Mouse (Mus musculus) forebrain, embryonic 13.5 days (tissue): ENCODE data around the gene Klhl29. TPM values are rescaled to one million over a fixed set of nuclear protein-coding genes. Genes with fewer than 3 reads are reported as not detected.

ENCODE experiments used
- ATAC-seq: fragments of 200-750 bp; cut with Nextera tagmentation; 2 replicates; pipeline ENCODE4 v1.8.0; 2017
- H3K27ac ChIP-seq: fragments of 300-500 bp; sonication (generic); 2 replicates; pipeline ENCODE4 v1.5.1; 2015; ENCODE audit warnings: inconsistent platforms, mild to moderate bottlenecking, moderate library complexity
- H3K27me3 ChIP-seq: fragments of 300-500 bp; sonication (generic); 2 replicates; pipeline ENCODE4 v1.6.1; 2015; ENCODE audit warnings: mild to moderate bottlenecking, inconsistent platforms
- H3K36me3 ChIP-seq: fragments of 300-500 bp; sonication (generic); 2 replicates; pipeline ENCODE4 v1.6.1; 2015; ENCODE audit warnings: mild to moderate bottlenecking, inconsistent platforms; ENCODE audit not compliant: poor library complexity, severe bottlenecking
- H3K4me1 ChIP-seq: fragments of 300-500 bp; sonication (generic); 2 replicates; pipeline ENCODE4 v1.6.1; 2015; ENCODE audit warnings: inconsistent platforms
- H3K4me2 ChIP-seq: fragments of 300-500 bp; sonication (generic); 2 replicates; pipeline ENCODE4 v1.6.1; 2015; ENCODE audit warnings: inconsistent platforms, mild to moderate bottlenecking, moderate library complexity
- H3K4me3 ChIP-seq: fragments of 300-500 bp; sonication (generic); 2 replicates; pipeline ENCODE4 v1.5.1; 2015; ENCODE audit warnings: mild to moderate bottlenecking, inconsistent platforms
- H3K9ac ChIP-seq: fragments of 300-500 bp; sonication (generic); 2 replicates; pipeline ENCODE4 v1.6.1; 2015; ENCODE audit warnings: mild to moderate bottlenecking, inconsistent platforms
- H3K9me3 ChIP-seq: fragments of 300-500 bp; sonication (generic); replicated peaks from 2 replicates; pipeline ENCODE4 v1.6.1; 2016; ENCODE audit warnings: inconsistent platforms
- WGBS: fragments of 180-500 bp; shearing (Covaris S2); methylation state at CpG from one replicate; pipeline ENCODE4 v1.1.7; 2015; 5-methylcytosine and 5-hydroxymethylcytosine counted together
- polyA plus RNA-seq: library from polyadenylated mRNA; unstranded; fragments of >200 nt; fragmentation: Nextera tagmentation; extraction: Ambion mirVana; gene quantifications from 2 replicates; pipeline ENCODE4 v1.2.1, GENCODE M21; 2015

The Klhl29 gene
- polyA plus RNA-seq, 1 experiment from 2014 or later, result 3.5 TPM

GRCm38 (mm10) chr12:5087787-5088519 is 287.5 kb downstream of the Klhl29 start:
- Histone ChIP-seq H3K4me3 (no peak overlapping the region), H3K9ac (no peak overlapping the region), H3K36me3 (peaks cover 45% of the 10 kb centered on the region), H3K4me2 (peak overlapping the region; percentile 11; the same call in 1 of the 2 replicates), H3K27me3 (no peaks in the 10 kb centered on the region), H3K4me1 (peaks cover 47% of the 10 kb centered on the region), H3K9me3 (no peaks in the 10 kb centered on the region), H3K27ac (peak overlapping the region; percentile 85)
- peak; percentile 90 for ATAC-seq
- 19% methylated on average over 10 of the region's 10 CpGs for WGBS

GRCm38 (mm10) chr12:5084714-5085113 is 290.8 kb downstream of the Klhl29 start:
- no peaks in the 10 kb centered on the region for H3K27me3 ChIP-seq
- 95% methylated on average over 5 of the region's 5 CpGs for WGBS
- no peak overlapping the region for H3K4me2 ChIP-seq
- H3K27ac ChIP-seq, result no peak overlapping the region
- H3K9me3 ChIP-seq, result no peaks in the 10 kb centered on the region
- peaks cover 28% of the 10 kb centered on the region for H3K4me1 ChIP-seq
- H3K4me3 ChIP-seq, result no peak overlapping the region
- no peak for ATAC-seq
- peaks cover 50% of the 10 kb centered on the region for H3K36me3 ChIP-seq
- H3K9ac ChIP-seq, result no peak overlapping the region

DNA sequence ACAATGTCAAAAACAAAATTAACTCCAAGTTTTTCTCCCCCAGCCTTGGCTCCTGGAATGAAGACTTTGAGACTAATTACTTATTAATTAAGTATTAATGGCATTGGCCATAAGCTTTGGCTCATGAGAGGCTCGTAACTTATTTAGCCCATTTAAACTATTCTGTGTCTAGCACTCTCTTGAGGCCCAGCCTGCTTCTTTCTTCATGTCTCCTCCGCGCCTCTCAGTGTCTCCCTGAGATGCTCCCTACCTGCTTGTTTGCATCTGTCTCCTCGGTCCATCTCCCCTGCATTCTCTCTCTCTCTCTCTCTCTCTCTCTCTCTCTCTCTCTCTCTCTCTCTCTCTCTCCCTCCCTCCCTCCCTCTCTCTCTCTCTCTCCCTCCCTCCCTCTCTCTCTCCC is 294.0 kb downstream of the Klhl29 start:
- no peaks in the 10 kb centered on the region for H3K27me3 ChIP-seq
- H3K4me1 ChIP-seq, result no peaks in the 10 kb centered on the region
- WGBS, result 93% methylated on average over 4 of the region's 4 CpGs
- H3K9me3 ChIP-seq, result no peaks in the 10 kb centered on the region
- H3K4me2 ChIP-seq, result no peak overlapping the region
- no peak overlapping the region for H3K4me3 ChIP-seq
- no peak for ATAC-seq
- no peak overlapping the region for H3K27ac ChIP-seq
- H3K36me3 ChIP-seq, result peaks cover 53% of the 10 kb centered on the region
- no peak overlapping the region for H3K9ac ChIP-seq

GRCm38 (mm10) chr12:5073191-5073590 is 302.3 kb downstream of the Klhl29 start:
- 90% methylated on average over 12 of the region's 12 CpGs for WGBS
- no peak overlapping the region for H3K4me2 ChIP-seq

GRCm38 (mm10) chr12:5070131-5070530 is 305.4 kb downstream of the Klhl29 start:
- no peak overlapping the region for H3K27ac ChIP-seq
- H3K9ac ChIP-seq, result no peak overlapping the region
- no peaks in the 10 kb centered on the region for H3K9me3 ChIP-seq
- H3K4me2 ChIP-seq, result no peak overlapping the region
- no peak overlapping the region for H3K4me3 ChIP-seq
- WGBS, result 85% methylated on average over 3 of the region's 3 CpGs
- no peaks in the 10 kb centered on the region for H3K4me1 ChIP-seq
- H3K36me3 ChIP-seq, result no peaks in the 10 kb centered on the region
- no peaks in the 10 kb centered on the region for H3K27me3 ChIP-seq
- ATAC-seq, result no peak

More at GRCm38 (mm10) chr12:5073191-5073590, 302.3 kb downstream of the Klhl29 start:
- H3K4me3 ChIP-seq, result no peak overlapping the region
- no peak for ATAC-seq
- H3K4me1 ChIP-seq, result no peaks in the 10 kb centered on the region
- H3K9ac ChIP-seq, result no peak overlapping the region
- no peaks in the 10 kb centered on the region for H3K9me3 ChIP-seq
- no peak overlapping the region for H3K27ac ChIP-seq
- no peaks in the 10 kb centered on the region for H3K27me3 ChIP-seq
- H3K36me3 ChIP-seq, result no peaks in the 10 kb centered on the region

DNA sequence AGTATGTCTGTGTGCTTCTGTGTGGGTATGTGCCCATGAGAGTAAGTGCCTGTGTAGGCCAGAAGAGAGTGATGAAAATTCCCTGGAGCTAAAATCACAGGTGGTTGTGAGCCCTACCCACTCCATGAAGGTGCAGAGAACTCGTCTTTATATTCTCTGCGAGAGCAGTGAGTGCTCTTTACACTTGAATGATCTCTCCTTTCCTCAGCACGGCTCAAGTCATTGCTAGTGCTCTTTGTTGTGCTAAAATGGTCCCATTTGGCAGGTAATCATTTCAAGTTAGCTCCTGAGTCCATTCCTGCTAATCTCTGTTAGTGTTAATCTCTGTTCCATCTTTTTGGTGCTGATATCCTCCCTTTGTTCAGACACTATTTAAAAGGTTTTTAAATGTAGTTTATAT is 307.9 kb downstream of the Klhl29 start:
- Histone ChIP-seq H3K9me3 (no peaks in the 10 kb centered on the region), H3K4me2 (no peak overlapping the region), H3K27me3 (no peaks in the 10 kb centered on the region), H3K4me1 (no peaks in the 10 kb centered on the region), H3K27ac (no peak overlapping the region), H3K4me3 (no peak overlapping the region), H3K36me3 (no peaks in the 10 kb centered on the region), H3K9ac (no peak overlapping the region)
- 38% methylated on average over 3 of the region's 3 CpGs for WGBS
- ATAC-seq, result no peak

DNA sequence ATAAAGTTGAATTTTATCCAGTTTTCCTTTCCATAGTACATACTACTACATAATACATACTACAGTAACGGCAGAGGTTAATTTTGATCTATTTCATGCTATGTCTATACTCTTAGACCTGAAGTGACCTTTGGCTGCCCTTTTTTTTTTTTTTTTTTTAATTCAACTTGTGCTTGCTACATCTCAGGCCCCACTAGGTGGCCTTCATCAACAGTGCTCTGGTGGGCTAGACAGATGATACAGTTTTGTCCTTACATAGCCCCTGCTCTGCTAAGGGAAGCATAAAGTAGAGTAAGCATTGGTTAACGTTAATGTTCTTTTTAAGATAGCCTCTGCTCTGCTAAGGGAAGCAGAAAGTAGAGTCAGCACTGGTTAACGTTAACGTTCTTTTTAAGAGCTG is 327.4 kb downstream of the Klhl29 start:
- peaks cover 22% of the 10 kb centered on the region for H3K9me3 ChIP-seq
- H3K27ac ChIP-seq, result no peak overlapping the region
- no peaks in the 10 kb centered on the region for H3K27me3 ChIP-seq
- 90% methylated on average over 4 of the region's 4 CpGs for WGBS
- H3K36me3 ChIP-seq, result peaks cover 14% of the 10 kb centered on the region; the same call in 1 of the 2 replicates
- H3K9ac ChIP-seq, result no peak overlapping the region
- H3K4me1 ChIP-seq, result no peaks in the 10 kb centered on the region
- no peak overlapping the region for H3K4me3 ChIP-seq
- no peak for ATAC-seq
- H3K4me2 ChIP-seq, result no peak overlapping the region

- H3K36me3 ChIP-seq, result peaks cover 28% of the 10 kb centered on the region; the same call in 1 of the 2 replicates
- no peak overlapping the region for H3K9ac ChIP-seq
- no peak overlapping the region for H3K27ac ChIP-seq
- no peaks in the 10 kb centered on the region for H3K9me3 ChIP-seq
- H3K4me2 ChIP-seq, result no peak overlapping the region
- no peak overlapping the region for H3K4me3 ChIP-seq
- H3K4me1 ChIP-seq, result no peaks in the 10 kb centered on the region
- ATAC-seq, result no peak
- WGBS, result 88% methylated on average over 15 of the region's 15 CpGs
- no peaks in the 10 kb centered on the region for H3K27me3 ChIP-seq
Measured at GRCm38 (mm10) chr12:5044141-5044540, 331.3 kb downstream of the Klhl29 start.

GRCm38 (mm10) chr12:5038008-5038407 is 337.5 kb downstream of the Klhl29 start:
- Histone ChIP-seq H3K27me3 (no peaks in the 10 kb centered on the region), H3K36me3 (peaks cover 56% of the 10 kb centered on the region), H3K4me1 (no peaks in the 10 kb centered on the region), H3K27ac (no peak overlapping the region), H3K4me2 (no peak overlapping the region), H3K9me3 (no peaks in the 10 kb centered on the region), H3K9ac (no peak overlapping the region), H3K4me3 (no peak overlapping the region)
- no peak for ATAC-seq
- 94% methylated on average over 2 of the region's 2 CpGs for WGBS

GRCm38 (mm10) chr12:5029035-5029434 is 346.4 kb downstream of the Klhl29 start:
- Histone ChIP-seq H3K27ac (no peak overlapping the region), H3K9ac (no peak overlapping the region), H3K27me3 (no peaks in the 10 kb centered on the region), H3K4me3 (no peak overlapping the region), H3K9me3 (no peaks in the 10 kb centered on the region), H3K36me3 (peaks cover 45% of the 10 kb centered on the region), H3K4me2 (no peak overlapping the region), H3K4me1 (no peaks in the 10 kb centered on the region)
- 89% methylated on average over 5 of the region's 5 CpGs for WGBS
- no peak for ATAC-seq
